Mouse (Mus musculus): ENCODE results near the gene Yap1.

DNA sequence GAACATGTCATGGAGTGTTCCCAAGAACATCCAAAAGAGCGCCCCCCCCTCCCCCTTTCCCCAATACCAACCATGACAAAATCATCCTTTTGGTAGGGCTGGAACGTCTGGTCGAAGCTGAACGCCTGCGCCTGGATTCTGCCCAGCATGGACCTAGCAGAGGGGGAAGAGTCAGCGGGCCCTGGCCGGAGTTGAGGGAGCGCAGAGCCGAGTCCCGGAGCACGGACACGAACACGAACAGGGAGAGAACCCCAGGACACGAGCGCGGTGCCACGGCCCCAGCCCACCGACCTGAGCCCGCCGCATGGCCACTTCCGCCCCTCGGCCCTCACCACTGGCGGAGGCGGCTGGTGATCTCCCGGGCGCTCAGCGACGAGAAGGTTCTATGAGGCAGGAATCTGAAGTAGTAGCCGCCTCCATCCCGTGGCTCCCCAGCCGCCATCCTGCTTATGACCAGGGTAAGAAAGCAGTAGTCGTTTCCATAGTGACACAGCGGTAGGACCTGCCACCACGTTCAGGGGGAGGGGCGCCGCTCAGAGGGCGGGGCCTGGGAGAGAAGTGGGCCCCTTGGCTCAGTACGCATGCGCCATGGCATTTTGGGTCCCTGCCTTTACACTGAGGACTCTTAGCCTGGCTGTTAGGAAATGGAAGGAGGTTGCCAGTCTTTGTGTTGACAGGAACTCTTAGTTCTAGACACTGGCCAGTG is 38.1 kb upstream of the Yap1 start, which contains the start of gene Cfap300:
- TF ChIP-seq POLR2A (IDR thresholded peaks at IDR 0.05; ENCODE audit: low read depth, low read length) (no peak), CTCF (IDR thresholded peaks at IDR 0.05; ENCODE audit: extremely low read depth, insufficient read depth, insufficient read length, insufficient replicate concordance) (no peak)
